Mouse (Mus musculus) olfactory bulb, adult 2 months (tissue): Measurements from ENCODE around the gene Lgals4.

Experiments
- CTCF ChIP-seq: fragments of 200-500 bp; IDR thresholded peaks from 2 replicates; pipeline ENCODE4 v1.5.1; 2012; ENCODE audit warnings: low read depth, mild to moderate bottlenecking, low read length, moderate library complexity; ENCODE audit not compliant: insufficient read depth
- POLR2A ChIP-seq: fragments of 200-500 bp; IDR thresholded peaks from 2 replicates; pipeline ENCODE4 v1.6.1; 2012; ENCODE audit warnings: mild to moderate bottlenecking, low read depth, low read length, moderate library complexity; ENCODE audit not compliant: insufficient read depth

DNA sequence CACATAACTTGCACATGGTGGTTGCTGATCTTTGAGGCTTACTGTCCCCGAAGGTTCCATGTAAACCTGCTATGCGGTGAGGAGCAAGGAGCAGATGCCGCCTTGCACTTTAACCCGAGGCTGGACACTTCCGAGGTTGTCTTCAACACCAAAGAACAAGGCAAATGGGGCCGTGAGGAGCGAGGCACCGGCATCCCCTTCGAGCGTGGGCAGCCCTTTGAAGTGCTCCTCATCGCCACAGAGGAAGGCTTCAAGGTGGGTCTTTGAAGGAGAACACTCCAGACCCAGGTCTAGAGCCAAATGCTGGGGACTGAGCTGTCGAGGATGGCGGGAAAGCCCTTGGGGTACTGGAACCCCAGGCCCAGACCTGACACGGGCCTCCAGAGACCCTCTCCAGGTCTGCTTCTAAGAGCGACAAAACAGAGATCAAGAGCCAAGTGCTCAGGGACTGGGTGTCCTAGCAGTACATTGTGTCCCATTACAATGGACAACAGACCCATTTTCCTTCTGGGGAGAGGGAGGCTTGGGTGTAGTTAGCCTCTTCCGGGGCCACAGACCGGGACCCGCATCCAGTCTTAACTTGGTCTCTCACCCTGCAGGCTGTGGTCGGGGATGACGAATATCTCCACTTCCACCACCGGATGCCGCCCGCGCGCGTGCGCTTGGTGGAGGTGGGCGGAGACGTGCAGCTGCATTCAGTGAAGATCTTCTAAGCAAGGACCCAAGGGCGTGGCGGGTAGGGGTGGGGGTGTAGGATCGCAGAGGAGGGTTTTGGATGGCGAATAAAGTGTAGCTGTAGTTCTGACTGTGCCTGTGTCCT, 32.0 kb downstream of the Lgals4 start:
- peak; percentile 19; the same call in 1 of the 2 replicates for TF ChIP-seq CTCF
- TF ChIP-seq POLR2A = no peak; the same call in 1 of the 2 replicates
